Mouse (Mus musculus): ENCODE measurements at regions not wholly inside any gene's neighbourhood (a gene's known extent, or its start where the extent isn't known, plus 50 kb on each side); places are given as distances from the start of the nearest gene placed in this dataset.
"Not testable (repeated sequence)": the region's sequence is repeated elsewhere in the genome, so short reads cannot be mapped to it uniquely, and the experiment has no call there.

DNA sequence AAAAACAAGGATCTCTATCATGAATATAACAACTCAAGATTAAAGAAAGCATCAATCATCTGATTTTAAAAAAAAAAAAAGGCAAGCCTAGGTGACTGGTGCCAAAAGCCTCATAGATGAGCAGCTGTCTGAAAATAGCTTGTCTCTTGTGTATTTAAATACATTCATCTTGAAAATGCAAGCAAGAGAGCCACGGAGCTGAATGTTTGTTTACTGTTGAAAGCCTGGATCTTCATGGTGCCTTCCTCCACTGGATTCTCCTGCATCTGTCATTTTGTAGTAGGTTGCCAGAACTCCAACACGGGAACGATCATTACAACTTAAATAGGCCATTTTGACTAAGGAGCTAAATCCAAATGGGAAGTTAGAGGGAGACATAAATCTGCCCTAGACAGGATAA lies 106.6 kb upstream of the Gm9972 start:
- Histone ChIP-seq H3K4me3 (ENCODE audit: low read depth, low read length) (no peak overlapping the region), H3K27ac (ENCODE audit: low read depth) (no peak overlapping the region)
- no peak for DNase-seq (ENCODE audit: low spot score)

DNA sequence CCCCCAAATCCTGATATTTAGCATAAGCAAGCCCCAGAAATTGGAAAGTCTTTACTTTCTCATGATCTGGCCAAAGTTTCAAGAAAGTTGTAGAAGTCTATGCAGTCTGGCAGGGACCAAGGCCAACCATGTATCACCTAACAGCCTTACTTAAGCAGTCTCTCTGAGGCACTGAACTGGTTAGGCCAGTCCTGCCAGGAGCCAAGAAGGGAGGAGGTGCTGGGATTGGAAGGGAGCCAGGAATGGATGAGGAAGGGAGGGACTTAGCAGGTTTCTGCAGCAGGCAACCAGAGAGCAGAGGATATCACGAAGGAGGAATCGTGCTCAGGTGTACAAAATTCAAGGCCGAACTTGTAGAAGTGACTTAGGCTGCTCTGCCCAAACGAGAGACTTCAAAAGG lies 96.3 kb upstream of the Gm9972 start:
- ATAC-seq (replicated peaks; ENCODE audit: low FRiP score, low TSS enrichment, low read depth): peak; percentile 90
- H3K9me3 ChIP-seq (ENCODE audit: control insufficient read depth, low read length); H3K27me3 ChIP-seq (replicated peaks; ENCODE audit: control insufficient read depth, insufficient read depth, low read length); H3K4me1 ChIP-seq (replicated peaks; ENCODE audit: control insufficient read depth, insufficient read depth, low read length); H3K27ac ChIP-seq (ENCODE audit: low read depth); H3K4me3 ChIP-seq (ENCODE audit: low read depth, low read length); H3K36me3 ChIP-seq (ENCODE audit: control insufficient read depth, insufficient read depth, low read length); H3K4me2 ChIP-seq (ENCODE audit: low read length); H3K9ac ChIP-seq (ENCODE audit: low read length): not testable (repeated sequence)
- DNase-seq (ENCODE audit: low spot score): peak; percentile 69
- 58% methylated on average over 4 of the region's 4 CpGs for WGBS

More for the DNA sequence above, 106.6 kb upstream of the Gm9972 start:
- Histone ChIP-seq H3K9me3 (ENCODE audit: control insufficient read depth, low read length) (no peaks in the 10 kb centered on the region), H3K27me3 (replicated peaks; ENCODE audit: control insufficient read depth, insufficient read depth, low read length) (no peaks in the 10 kb centered on the region), H3K4me1 (replicated peaks; ENCODE audit: control insufficient read depth, insufficient read depth, low read length) (no peaks in the 10 kb centered on the region), H3K36me3 (ENCODE audit: control insufficient read depth, insufficient read depth, low read length) (no peaks in the 10 kb centered on the region), H3K9ac (ENCODE audit: low read length) (no peak overlapping the region), H3K4me2 (ENCODE audit: low read length) (no peak overlapping the region)
- ATAC-seq (replicated peaks; ENCODE audit: low FRiP score, low TSS enrichment, low read depth): no peak
- 46% methylated on average over 3 of the region's 3 CpGs for WGBS

DNA sequence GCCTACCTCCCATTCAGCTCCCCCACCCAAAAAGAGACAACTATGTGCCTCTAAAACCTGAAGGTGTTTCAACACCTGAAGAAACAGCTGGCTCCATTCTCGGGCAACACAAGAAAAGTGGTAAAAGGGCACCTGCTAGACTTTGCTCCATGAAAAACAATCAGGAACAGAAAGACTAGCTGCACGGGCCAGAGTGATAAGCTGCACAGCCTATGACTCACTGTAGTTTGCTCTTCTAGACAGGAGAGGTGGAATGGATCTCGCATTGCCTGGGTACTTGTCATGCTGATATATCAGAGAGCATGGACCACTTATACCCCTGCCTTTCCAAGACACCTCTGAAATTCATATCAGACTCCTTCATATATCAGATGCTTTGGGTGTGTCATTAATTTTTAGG lies 94.0 kb upstream of the Gm9972 start:
- Histone ChIP-seq H3K4me1 (replicated peaks; ENCODE audit: control insufficient read depth, insufficient read depth, low read length) (no peaks in the 10 kb centered on the region), H3K27me3 (replicated peaks; ENCODE audit: control insufficient read depth, insufficient read depth, low read length) (no peaks in the 10 kb centered on the region), H3K9me3 (ENCODE audit: control insufficient read depth, low read length) (no peaks in the 10 kb centered on the region), H3K27ac (ENCODE audit: low read depth) (no peak overlapping the region), H3K36me3 (ENCODE audit: control insufficient read depth, insufficient read depth, low read length) (no peaks in the 10 kb centered on the region), H3K9ac (ENCODE audit: low read length) (no peak overlapping the region), H3K4me2 (ENCODE audit: low read length) (no peak overlapping the region), H3K4me3 (ENCODE audit: low read depth, low read length) (no peak overlapping the region)
- no peak for DNase-seq (ENCODE audit: low spot score)
- ATAC-seq (replicated peaks; ENCODE audit: low FRiP score, low TSS enrichment, low read depth): no peak
- WGBS: 73% methylated on average over 3 of the region's 3 CpGs

DNA sequence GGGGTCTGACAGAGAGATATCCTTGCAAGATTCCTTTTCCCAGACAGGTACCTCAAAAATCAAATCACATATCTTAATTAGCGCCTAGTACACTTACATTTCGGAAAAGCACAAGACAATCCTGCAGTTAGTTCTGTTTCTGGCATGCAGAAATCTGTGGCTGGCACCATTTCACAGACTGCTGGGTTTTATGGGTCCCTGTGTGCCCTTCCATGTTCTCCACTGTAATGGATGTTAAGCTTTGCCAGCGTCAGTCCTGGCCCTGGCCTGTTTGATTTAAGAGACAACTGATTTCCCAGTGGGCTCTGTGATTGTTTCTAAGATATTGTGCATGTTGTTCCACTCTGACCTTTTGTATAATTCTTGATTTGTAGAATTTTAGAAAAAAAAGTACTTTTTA lies 93.3 kb upstream of the Gm9972 start:
- no peak for ATAC-seq (replicated peaks; ENCODE audit: low FRiP score, low TSS enrichment, low read depth)
- no peak overlapping the region for H3K27ac ChIP-seq (ENCODE audit: low read depth)
- no peaks in the 10 kb centered on the region for H3K36me3 ChIP-seq (ENCODE audit: control insufficient read depth, insufficient read depth, low read length)
- H3K9ac ChIP-seq (ENCODE audit: low read length): no peak overlapping the region
- no peak overlapping the region for H3K4me2 ChIP-seq (ENCODE audit: low read length)
- no peaks in the 10 kb centered on the region for H3K27me3 ChIP-seq (replicated peaks; ENCODE audit: control insufficient read depth, insufficient read depth, low read length)
- H3K4me3 ChIP-seq (ENCODE audit: low read depth, low read length): no peak overlapping the region
- DNase-seq (ENCODE audit: low spot score): no peak
- H3K9me3 ChIP-seq (ENCODE audit: control insufficient read depth, low read length): no peaks in the 10 kb centered on the region
- WGBS: 86% methylated on average over 3 of the region's 3 CpGs
- no peaks in the 10 kb centered on the region for H3K4me1 ChIP-seq (replicated peaks; ENCODE audit: control insufficient read depth, insufficient read depth, low read length)

DNA sequence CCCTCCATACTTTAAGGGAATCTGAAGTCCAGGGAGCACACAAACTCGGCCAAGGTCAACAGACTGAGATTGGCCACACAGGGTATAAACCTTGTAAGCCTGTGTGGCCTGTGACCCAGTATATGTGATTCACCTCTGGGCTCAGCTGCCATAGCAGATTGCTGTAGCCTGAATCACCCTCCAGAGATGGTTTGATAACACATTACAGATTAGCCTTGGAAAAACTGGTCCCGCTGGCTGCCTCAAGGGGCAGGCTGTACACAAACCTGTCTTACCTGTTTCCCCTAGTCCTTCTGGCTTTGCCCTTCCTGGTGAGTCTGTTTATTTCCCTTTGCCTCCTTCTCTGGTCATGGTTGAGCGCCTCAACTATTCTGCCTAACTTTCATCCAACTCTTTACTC lies 91.0 kb upstream of the Gm9972 start:
- Histone ChIP-seq H3K9me3 (ENCODE audit: control insufficient read depth, low read length) (no peaks in the 10 kb centered on the region), H3K27me3 (replicated peaks; ENCODE audit: control insufficient read depth, insufficient read depth, low read length) (no peaks in the 10 kb centered on the region), H3K36me3 (ENCODE audit: control insufficient read depth, insufficient read depth, low read length) (no peaks in the 10 kb centered on the region), H3K4me2 (ENCODE audit: low read length) (no peak overlapping the region), H3K9ac (ENCODE audit: low read length) (no peak overlapping the region), H3K27ac (ENCODE audit: low read depth) (no peak overlapping the region), H3K4me1 (replicated peaks; ENCODE audit: control insufficient read depth, insufficient read depth, low read length) (no peaks in the 10 kb centered on the region), H3K4me3 (ENCODE audit: low read depth, low read length) (no peak overlapping the region)
- ATAC-seq (replicated peaks; ENCODE audit: low FRiP score, low TSS enrichment, low read depth) (peak; percentile 72), DNase-seq (ENCODE audit: low spot score) (no peak)
- 58% methylated on average over 3 of the region's 3 CpGs for WGBS

DNA sequence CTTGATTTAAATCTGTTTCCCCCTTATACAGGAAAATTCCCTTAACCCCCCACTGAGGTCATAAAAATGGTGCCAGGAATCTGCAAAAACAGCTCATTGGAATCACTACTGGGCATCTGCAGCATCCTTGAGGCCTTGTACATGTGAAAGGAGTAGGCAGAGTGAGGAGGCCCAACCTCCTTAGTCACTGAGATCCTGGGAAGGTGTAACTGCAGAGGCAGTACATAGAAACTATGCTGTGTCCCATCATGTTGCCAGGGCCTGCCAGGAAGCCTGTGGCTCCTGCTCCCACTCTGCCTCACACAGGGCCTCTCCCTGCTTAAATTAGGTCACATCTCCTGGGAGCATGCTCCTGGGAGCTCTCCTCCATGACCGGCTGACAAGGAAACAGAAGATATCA lies 85.7 kb upstream of the Gm9972 start:
- 72% methylated on average over 1 of the region's 1 CpGs for WGBS
- H3K4me2 ChIP-seq (ENCODE audit: low read length): no peak overlapping the region
- H3K4me3 ChIP-seq (ENCODE audit: low read depth, low read length): no peak overlapping the region
- no peaks in the 10 kb centered on the region for H3K4me1 ChIP-seq (replicated peaks; ENCODE audit: control insufficient read depth, insufficient read depth, low read length)
- ATAC-seq (replicated peaks; ENCODE audit: low FRiP score, low TSS enrichment, low read depth) (no peak), DNase-seq (ENCODE audit: low spot score) (no peak)
- no peak overlapping the region for H3K27ac ChIP-seq (ENCODE audit: low read depth)
- H3K36me3 ChIP-seq (ENCODE audit: control insufficient read depth, insufficient read depth, low read length): no peaks in the 10 kb centered on the region
- no peaks in the 10 kb centered on the region for H3K27me3 ChIP-seq (replicated peaks; ENCODE audit: control insufficient read depth, insufficient read depth, low read length)
- no peak overlapping the region for H3K9ac ChIP-seq (ENCODE audit: low read length)
- H3K9me3 ChIP-seq (ENCODE audit: control insufficient read depth, low read length): no peaks in the 10 kb centered on the region

DNA sequence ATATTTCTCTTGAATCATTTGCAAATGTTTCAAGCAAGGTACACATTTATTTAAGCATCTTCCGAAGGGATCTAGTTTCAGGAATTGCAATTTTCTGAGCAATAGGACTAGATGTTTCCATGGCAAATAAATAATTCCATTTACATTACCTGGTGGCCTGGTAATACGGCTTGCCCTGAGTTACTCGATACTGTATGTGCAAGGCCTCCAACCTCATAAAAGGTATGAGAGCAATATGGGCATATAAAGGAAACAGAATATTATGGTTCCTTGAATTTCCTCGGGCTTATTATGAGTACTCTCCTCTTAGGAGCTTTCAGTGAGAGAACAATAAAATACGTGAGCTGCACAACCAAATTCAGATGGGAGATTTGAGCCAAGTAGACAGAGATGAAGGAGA lies 81.4 kb upstream of the Gm9972 start:
- WGBS: 88% methylated on average over 5 of the region's 5 CpGs
- H3K9ac ChIP-seq (ENCODE audit: low read length): no peak overlapping the region

DNA sequence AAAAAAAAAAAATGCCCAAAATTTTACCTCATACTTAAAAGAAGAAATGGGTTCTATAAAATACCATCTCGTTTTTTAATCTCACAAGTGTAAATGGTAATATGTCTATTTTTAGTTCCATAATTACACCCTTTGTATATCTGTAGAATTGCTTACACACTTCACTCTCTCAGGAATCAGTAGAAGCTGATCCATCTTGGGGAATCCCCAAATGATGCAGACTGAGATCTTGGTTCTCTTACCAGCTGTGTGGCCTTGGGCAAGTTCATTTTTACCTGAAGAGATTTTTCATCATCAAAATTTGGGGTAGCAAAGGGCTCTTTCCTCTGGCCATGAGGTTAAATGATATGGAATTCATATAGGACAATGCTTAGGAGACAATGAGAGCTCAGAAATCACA lies 69.8 kb upstream of the Gm9972 start:
- Histone ChIP-seq H3K9me3 (ENCODE audit: control insufficient read depth, low read length) (no peaks in the 10 kb centered on the region), H3K27ac (ENCODE audit: low read depth) (no peak overlapping the region), H3K4me3 (ENCODE audit: low read depth, low read length) (no peak overlapping the region), H3K9ac (ENCODE audit: low read length) (no peak overlapping the region), H3K27me3 (replicated peaks; ENCODE audit: control insufficient read depth, insufficient read depth, low read length) (no peaks in the 10 kb centered on the region), H3K4me1 (replicated peaks; ENCODE audit: control insufficient read depth, insufficient read depth, low read length) (no peaks in the 10 kb centered on the region), H3K4me2 (ENCODE audit: low read length) (no peak overlapping the region), H3K36me3 (ENCODE audit: control insufficient read depth, insufficient read depth, low read length) (no peaks in the 10 kb centered on the region)
- DNase-seq (ENCODE audit: low spot score) (no peak), ATAC-seq (replicated peaks; ENCODE audit: low FRiP score, low TSS enrichment, low read depth) (no peak)
- WGBS: 66% methylated on average over 1 of the region's 1 CpGs

More for the DNA sequence above, 81.4 kb upstream of the Gm9972 start:
- Histone ChIP-seq H3K4me2 (ENCODE audit: low read length) (no peak overlapping the region), H3K4me3 (ENCODE audit: low read depth, low read length) (no peak overlapping the region), H3K27me3 (replicated peaks; ENCODE audit: control insufficient read depth, insufficient read depth, low read length) (no peaks in the 10 kb centered on the region), H3K36me3 (ENCODE audit: control insufficient read depth, insufficient read depth, low read length) (no peaks in the 10 kb centered on the region), H3K4me1 (replicated peaks; ENCODE audit: control insufficient read depth, insufficient read depth, low read length) (no peaks in the 10 kb centered on the region), H3K9me3 (ENCODE audit: control insufficient read depth, low read length) (no peaks in the 10 kb centered on the region), H3K27ac (ENCODE audit: low read depth) (no peak overlapping the region)
- no peak for DNase-seq (ENCODE audit: low spot score)
- ATAC-seq (replicated peaks; ENCODE audit: low FRiP score, low TSS enrichment, low read depth): no peak

DNA sequence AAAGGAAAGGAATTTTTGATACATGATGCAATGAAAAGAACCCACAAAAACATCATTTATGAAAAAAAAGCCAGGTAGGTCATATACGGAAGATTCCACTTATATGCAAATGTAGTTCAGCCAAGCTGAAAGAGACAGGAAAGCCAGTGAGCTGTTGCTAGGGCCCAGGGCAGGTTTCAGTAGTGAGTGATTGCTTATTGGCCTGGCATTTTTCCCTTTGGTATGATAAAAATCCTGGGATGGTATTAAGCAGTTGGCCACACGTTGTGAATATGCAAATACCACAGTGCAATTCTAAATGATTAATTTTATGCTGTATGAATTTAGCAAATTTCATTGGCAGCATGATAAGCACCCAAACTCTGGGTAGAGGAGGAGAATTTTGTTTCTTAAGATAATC lies 57.3 kb upstream of the Gm9972 start:
- WGBS: 68% methylated on average over 2 of the region's 2 CpGs
- no peak overlapping the region for H3K4me2 ChIP-seq (ENCODE audit: low read length)
- H3K27me3 ChIP-seq (replicated peaks; ENCODE audit: control insufficient read depth, insufficient read depth, low read length): no peaks in the 10 kb centered on the region
- no peak overlapping the region for H3K4me3 ChIP-seq (ENCODE audit: low read depth, low read length)
- no peak overlapping the region for H3K27ac ChIP-seq (ENCODE audit: low read depth)
- DNase-seq (ENCODE audit: low spot score): no peak
- H3K9me3 ChIP-seq (ENCODE audit: control insufficient read depth, low read length): no peaks in the 10 kb centered on the region
- no peaks in the 10 kb centered on the region for H3K4me1 ChIP-seq (replicated peaks; ENCODE audit: control insufficient read depth, insufficient read depth, low read length)
- ATAC-seq (replicated peaks; ENCODE audit: low FRiP score, low TSS enrichment, low read depth): no peak
- H3K36me3 ChIP-seq (ENCODE audit: control insufficient read depth, insufficient read depth, low read length): no peaks in the 10 kb centered on the region
- no peak overlapping the region for H3K9ac ChIP-seq (ENCODE audit: low read length)

All from intestine, embryonic 14.5 days (tissue).